Mouse (Mus musculus) adrenal gland, postnatal 10 days (tissue): ENCODE results near the gene Mcm9. TPM values are rescaled to one million over a fixed set of nuclear protein-coding genes. Genes with fewer than 3 reads are reported as not detected.
"Not testable (repeated sequence)": the region's sequence is repeated elsewhere in the genome, so short reads cannot be mapped to it uniquely, and the experiment has no call there.

Experiments used
- DNase-seq: peaks from one replicate; pipeline ENCODE4 v3.0.0; 2021; ENCODE audit warnings: mixed read lengths
- long read RNA-seq, 2 experiments: library from polyadenylated mRNA; stranded (forward); transcript quantifications; one replicate each; pipeline ENCODE4 v2.0.0; 2021
- total RNA-seq, 2 experiments: library from RNA; stranded (reverse); gene quantifications; 2 replicates each; pipeline ENCODE4 v1.2.3; 2021

Gene Mcm9
- total RNA-seq, result 10 to 100 TPM in 1 of 2 experiments, 1 to 10 TPM in 1; 8.9 to 14.3 TPM
- long read RNA-seq, experiment 1, partial matches to known transcripts, result 1 of 2 reads
- long read RNA-seq, experiment 1, other reads (novel, unspliced or antisense), result 1 of 2 reads
- long read RNA-seq, experiment 2, partial matches to known transcripts, result 2 of 9 reads
- long read RNA-seq, experiment 2, other reads (novel, unspliced or antisense), result 7 of 9 reads

GRCm38 (mm10) chr10:53630339-53630738 is at the start of gene Mcm9:
Gene Mcm9, minus strand, starts transcription at chr10:53630439.
- not testable (repeated sequence) for DNase-seq

GRCm38 (mm10) chr10:53661788-53662187 is 31.5 kb upstream of the Mcm9 start:
- no peak for DNase-seq

- DNase-seq, result peak; percentile 5
Observed at GRCm38 (mm10) chr10:53654239-53654638, 24.0 kb upstream of the Mcm9 start.

DNA sequence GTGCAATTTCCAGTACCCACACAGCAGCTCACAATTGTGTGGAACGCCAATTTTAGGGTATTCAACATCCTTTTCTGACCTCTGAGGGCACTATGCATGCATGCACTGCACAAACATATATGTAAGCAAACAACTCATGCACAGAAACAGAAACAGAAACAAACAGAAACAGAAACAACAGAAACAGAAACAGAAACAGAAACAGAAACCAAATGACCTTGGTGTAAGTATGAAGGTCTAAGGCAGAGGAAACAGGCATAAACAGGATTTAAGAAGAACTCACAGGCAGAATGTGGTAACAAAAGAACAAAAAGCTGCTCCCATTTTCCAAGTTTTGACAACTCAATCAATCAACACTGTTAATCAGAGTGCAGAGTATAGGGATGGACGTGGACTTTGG is 20.4 kb upstream of the Mcm9 start:
- no peak for DNase-seq

GRCm38 (mm10) chr10:53641507-53641906 is 11.3 kb upstream of the Mcm9 start:
- DNase-seq, result peak; percentile 40

DNA sequence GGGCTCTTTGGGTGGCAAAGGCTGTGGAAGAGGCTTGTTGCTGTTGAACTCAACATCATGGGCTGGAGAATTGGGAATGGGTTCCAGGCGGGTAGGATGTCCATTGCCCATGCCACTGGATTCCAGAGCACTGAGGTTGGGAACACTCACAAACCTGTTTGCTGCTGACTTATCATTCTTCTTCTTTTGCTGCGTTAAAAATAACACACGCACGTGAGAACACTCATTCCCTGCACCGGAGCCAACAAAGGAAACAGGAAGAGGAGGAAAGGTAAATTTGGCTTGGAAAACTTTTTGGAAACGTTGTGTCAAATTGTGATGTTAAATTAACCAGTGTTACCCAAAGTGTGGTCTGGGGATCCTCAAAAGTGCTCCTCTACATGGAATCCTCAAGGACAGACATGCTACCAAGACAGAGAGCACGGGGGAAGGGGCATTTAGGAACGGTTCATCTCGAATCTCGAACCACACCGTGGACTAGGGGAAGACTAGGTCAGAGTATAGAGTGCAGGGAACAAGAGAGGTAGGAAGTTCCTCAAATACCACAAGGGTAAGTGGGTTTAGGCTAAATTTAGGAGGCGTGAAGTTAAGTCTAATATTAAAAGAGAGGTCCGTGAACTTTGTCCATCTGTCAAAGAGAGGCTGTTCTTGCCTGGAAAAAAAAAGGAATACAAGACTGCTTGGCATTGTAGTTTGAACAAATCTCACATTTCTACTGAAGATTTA is 5.2 kb upstream of the Mcm9 start:
- no peak for DNase-seq

GRCm38 (mm10) chr10:53634160-53634559 is 3.9 kb upstream of the Mcm9 start:
- no peak for DNase-seq

- peak; percentile 98 for DNase-seq
Observed at GRCm38 (mm10) chr10:53629918-53630250, 355 bp downstream of the Mcm9 start.

- peak; percentile 96 for DNase-seq
Observed at GRCm38 (mm10) chr10:53629247-53629917, 857 bp downstream of the Mcm9 start.

DNA sequence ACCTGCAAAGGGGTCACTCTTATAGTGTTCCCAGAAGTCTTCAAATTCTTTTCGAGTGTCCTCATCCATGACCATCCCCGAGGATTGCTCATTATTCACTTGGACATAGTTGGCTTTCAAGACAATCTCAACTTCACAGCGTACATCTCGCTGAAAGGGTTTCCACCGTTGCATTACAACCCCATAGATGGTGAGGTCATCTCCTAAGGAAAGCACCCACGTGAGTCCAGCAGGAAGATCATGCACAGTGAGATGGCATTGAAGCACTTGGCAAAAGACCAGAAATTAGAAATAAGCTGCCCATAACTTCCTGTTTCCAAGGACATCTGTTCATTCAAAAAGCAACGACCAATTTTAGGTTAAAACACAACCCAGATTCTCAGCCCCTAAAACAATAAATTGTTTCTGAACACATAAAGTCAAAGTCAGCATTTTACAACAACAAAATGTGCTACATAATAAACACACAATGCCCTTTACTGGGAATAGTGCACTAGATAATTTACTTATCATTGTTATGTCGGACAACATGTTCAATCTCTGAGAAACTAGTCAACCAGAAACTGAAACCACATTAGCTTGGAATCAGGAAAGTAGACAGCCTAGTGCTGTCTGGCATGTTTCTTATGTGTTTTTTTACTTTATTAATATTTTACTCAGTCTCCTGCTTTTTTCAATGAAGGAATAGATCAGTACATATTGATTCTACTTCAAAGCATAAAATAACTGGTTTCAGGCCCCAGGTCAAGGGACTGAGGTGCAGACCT is 14.2 kb downstream of the Mcm9 start:
- peak; percentile 20 for DNase-seq

DNA sequence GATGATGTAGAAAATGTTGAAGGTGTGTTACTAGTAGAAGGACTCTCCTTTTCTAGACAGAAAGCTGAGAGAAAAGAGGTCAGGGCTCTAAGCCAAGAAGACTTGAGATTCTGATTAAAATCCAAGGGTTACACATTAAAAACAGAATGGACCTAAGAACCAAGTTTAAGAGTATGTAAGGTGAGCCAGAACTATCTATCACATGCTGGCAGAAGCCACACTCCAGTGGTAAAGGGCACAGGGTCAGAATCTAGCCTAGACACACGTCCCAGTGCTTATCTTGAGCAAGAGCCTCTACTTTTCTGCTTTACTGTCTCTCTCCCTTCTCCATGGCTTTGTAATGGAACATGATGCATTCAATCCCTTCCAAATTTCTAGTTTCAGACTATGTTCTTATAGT is 16.3 kb downstream of the Mcm9 start:
- no peak for DNase-seq

- no peak for DNase-seq
Observed at GRCm38 (mm10) chr10:53612172-53612571, 18.1 kb downstream of the Mcm9 start.

DNA sequence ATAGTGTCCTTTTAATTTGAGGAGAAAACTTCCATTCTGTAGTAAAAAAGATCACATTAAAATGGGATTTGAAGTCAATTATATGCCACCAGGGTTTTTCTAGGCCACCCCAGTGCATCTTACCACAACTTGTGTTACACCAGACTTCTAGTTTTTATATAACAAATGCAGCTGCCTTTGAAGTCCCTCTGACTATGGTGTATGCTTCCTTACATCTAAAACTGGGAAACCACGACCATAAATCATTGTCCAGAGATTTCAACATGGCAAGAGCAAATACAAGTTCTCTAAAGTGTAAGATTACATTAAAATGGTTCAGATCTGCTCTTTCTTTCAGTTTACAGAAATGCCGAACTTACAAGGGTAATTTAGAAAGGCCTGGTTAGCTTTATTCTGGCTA is 22.0 kb downstream of the Mcm9 start:
- no peak for DNase-seq

DNA sequence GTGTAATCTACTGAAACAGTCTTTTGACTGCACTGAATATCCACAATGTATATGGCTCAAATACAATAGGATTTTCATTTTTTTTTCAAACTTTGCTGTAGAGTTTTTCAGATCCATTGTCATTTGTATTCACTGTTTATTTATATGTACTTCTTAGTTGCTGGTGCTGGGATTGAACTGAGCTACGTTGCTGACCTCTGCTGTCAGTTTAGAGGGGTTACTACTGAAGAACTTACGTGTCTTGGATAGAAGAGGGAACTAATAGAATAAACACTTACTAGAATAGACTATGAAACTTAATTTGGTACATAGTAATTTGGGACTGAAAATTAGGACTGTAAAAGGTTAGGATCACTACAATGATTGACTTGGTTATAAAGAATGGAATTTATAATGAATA is 24.9 kb downstream of the Mcm9 start:
- DNase-seq, result no peak

DNA sequence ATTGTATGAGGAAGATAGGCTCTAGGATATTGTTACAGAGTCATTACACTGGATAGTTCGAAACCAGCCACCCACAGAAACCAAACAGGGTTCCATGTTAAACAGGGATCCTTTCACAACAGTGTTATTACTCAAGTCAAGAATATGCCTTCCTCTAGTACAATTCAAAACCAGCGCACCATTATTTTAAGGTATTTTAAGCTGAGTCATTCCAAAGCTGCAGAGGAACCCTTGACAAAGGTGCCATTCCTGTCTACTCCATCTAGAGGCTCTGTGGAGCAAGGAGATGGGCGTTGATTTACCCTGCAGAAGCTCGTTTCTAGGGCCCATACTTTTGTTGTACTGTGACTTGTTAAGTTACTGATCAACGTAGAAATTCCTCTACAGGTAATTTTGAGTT is 31.4 kb downstream of the Mcm9 start:
- DNase-seq, result no peak

- DNase-seq, result peak; percentile 70
Observed at GRCm38 (mm10) chr10:53597121-53597881, 32.9 kb downstream of the Mcm9 start.

DNA sequence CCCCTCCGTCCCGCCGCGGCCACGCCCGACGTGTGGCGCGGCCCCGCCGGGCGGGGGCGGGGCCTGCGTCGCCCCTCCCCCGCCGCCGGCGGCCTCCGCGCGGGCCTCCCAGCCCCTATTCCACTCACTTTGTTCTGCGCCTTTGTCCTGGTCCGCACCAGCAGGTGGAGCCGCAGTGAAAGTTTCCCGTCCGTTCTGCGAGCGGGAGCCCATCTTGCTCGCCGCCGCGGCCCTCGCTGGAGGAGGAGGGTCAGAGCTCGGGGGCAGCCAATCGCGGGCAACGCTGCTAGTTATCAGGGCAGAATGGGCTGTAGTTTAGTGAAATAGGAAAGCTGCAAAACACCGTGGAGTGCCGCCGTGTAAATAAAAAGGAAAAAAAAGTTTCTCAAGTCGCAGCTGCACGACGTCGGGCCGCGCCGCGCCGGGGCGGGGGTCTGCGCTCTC is 33.5 kb downstream of the Mcm9 start, which contains the start of gene Asf1a:
TSS of gene Asf1a (plus strand) at position 81 of the 444 bp plus-strand sequence.
- peak; percentile 97 for DNase-seq

DNA sequence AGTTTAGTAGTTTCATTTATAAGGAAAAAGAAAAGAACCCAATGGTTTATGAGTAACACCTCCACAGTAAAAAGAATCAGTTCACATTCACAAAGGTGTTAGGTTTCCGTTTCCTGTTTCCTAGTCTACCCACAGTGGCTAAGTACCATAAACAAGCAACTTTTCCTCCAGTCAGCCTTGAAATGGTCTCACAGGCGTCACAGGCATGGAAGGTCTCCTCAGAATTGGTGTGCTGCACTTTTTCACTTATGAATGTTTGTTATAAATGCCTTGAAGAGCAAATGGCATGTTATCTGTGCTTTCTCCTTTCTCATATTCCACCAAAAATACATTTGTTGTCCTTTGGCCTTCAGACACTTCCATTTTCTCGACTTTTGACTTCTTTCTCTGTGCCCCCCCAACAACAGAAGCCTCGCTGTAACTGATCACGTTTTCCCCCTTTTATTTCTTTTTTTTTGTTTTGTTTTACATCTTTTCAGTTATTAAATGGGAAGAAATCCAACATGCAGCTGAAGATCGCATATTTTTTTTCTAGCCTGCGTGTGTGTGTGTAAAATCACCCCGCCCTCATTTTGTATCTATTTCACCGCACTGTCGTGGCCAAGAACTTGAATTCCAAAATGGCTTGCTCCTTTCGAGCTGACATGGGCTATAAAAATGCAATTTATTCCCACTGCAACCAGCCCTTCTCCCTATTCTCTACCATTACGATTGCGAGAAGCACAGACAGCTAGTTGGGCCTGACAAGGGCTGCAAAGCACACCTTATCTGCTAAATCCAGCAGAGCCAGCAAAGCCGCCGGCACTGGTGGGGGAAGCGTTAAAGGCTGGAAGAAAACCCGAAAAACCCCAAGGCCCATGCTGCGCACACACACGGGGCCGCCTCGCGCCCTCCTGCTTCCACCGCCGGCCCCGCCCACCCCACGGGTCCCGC is 34.2 kb downstream of the Mcm9 start:
- peak; percentile 29 for DNase-seq

- DNase-seq, result no peak
Observed at GRCm38 (mm10) chr10:53585777-53586176, 44.5 kb downstream of the Mcm9 start.

DNA sequence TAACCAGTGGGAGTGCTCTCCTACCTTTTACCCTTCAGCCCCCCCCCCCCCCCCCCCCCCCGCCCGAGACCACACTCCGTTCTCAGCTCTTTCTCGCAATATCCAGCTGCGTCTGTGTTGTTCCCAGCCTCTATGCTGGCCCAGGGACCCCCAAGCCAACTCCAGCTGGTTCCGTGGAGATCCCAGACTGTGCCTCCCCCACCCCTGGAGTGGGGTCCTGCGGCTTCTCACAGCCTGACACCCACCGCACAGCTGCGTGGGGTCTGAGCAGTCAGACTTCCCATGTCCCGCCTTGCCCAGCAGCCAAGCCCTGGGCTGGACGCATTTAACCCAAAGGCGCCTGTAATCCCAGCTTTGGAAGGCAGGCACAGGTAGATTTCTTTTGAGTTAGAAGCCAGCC is 49.2 kb downstream of the Mcm9 start:
- DNase-seq, result no peak

DNA sequence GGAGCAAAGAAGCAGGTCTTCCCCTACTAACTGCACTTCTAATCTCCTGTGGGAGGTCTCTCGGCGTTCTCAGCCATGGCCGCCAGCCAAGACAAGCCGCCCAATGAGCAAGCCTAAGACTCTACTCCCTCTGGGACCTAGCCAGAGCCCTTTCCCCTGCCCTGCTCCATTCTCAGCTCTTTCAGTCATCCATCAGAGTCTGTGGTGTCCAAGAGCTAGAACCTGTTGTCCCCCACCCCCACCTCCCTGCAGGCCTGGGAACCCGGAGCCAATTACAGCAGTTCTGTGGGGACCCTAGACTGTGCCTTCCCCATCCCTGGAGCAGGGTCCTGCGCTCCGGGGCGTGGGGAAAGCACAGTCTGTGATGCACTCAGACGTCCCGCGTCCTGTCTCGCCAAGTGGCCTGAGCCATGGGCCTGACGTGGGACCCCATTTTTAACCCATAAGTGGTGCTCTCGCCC is 49.6 kb downstream of the Mcm9 start:
- DNase-seq, result peak; percentile 84
